Mouse (Mus musculus): ENCODE measurements around the gene Msh5.

GRCm38 (mm10) chr17:35003022-35003838, 43.3 kb downstream of the Msh5 start:
- TF ChIP-seq CTCF (IDR thresholded peaks at IDR 0.05 in 2 of 3, conservative IDR thresholded peaks at IDR 0.05 in 1 of 3; ENCODE audit: control insufficient read depth in 1 of 3, insufficient read depth in 1 of 3, low read depth in 2 of 3, low read length in 3 of 3, poor library complexity in 1 of 3, severe bottlenecking in 1 of 3) (no peak), NELFE (IDR thresholded peaks at IDR 0.05; ENCODE audit: low read depth, low read length) (no peak), TBP (IDR thresholded peaks at IDR 0.05; ENCODE audit: low read depth, low read length) (no peak), RAD21 (IDR thresholded peaks at IDR 0.05; ENCODE audit: low read depth, low read length) (no peak)

Measured in MEL (cell line).